8 mouse cellular contexts compared by ENCODE assay signal in genomic region chr11:54100045-54100691, GRCm38 (mm10). TPM values are rescaled to one million over a fixed set of nuclear protein-coding genes. Genes with fewer than 3 reads are reported as not detected.
DNase-seq lines count a peak whose midpoint lies in the region; ATAC-seq lines count a peak whose summit lies in the region.

P4ha2 (plus strand) TSS chr11:54100095.

- H3K9me3 ChIP-seq in lung, embryonic 15.5 days, result no peaks in the 10 kb centered on the region
- H3K9me3 ChIP-seq in embryonic facial prominence, embryonic 11.5 days (replicated peaks; ENCODE audit: control insufficient read depth, low read length), result no peaks in the 10 kb centered on the region
- H3K9me3 ChIP-seq in heart, embryonic 14.5 days (ENCODE audit: control insufficient read depth, low read length), result no peaks in the 10 kb centered on the region
- no peaks in the 10 kb centered on the region for H3K9me3 ChIP-seq in neural tube, embryonic 15.5 days (replicated peaks)

- DNase-seq in lung, postnatal 36 days, result no peak
- DNase-seq in embryonic facial prominence, embryonic 11.5 days (ENCODE audit: low spot score), result peak; percentile 9
- DNase-seq in left cerebral cortex, postnatal 4 days, result no peak
- no peak for DNase-seq in thymus, postnatal 0 days (ENCODE audit: low spot score)
- DNase-seq in thymus, postnatal 25 days, result no peak

- ATAC-seq in lung, embryonic 15.5 days (ENCODE audit: borderline replicate concordance, extremely low read depth, low FRiP score, low TSS enrichment), result 0 out of 2 replicates have a peak, but pooled peaks have one; percentile 3
- ATAC-seq in embryonic facial prominence, embryonic 11.5 days (replicated peaks; ENCODE audit: insufficient number of reproducible peaks, low FRiP score, low TSS enrichment, low read depth), result peak; percentile 13; the same call in 1 of the 2 replicates
- no peak for ATAC-seq in heart, embryonic 14.5 days (ENCODE audit: insufficient number of reproducible peaks, insufficient read depth, low FRiP score, low read depth)
- peak; percentile 27; the same call in 1 of the 2 replicates for ATAC-seq in neural tube, embryonic 15.5 days (ENCODE audit: low FRiP score)

- H3K4me3 ChIP-seq in lung, embryonic 15.5 days, result peak within 1 kb of the TSS; percentile 56
- H3K4me3 ChIP-seq in embryonic facial prominence, embryonic 11.5 days (ENCODE audit: low read depth, low read length), result peak within 1 kb of the TSS; percentile 65
- peak within 1 kb of the TSS; percentile 79 to 88 for H3K4me3 ChIP-seq in heart, embryonic 14.5 days (ENCODE audit: control insufficient read depth in 1 of 2, insufficient read depth in 1 of 2, low read depth in 1 of 2, low read length in 2 of 2)
- H3K4me3 ChIP-seq in neural tube, embryonic 15.5 days (replicated peaks), result peak within 1 kb of the TSS; percentile 53

- peak within 1 kb of the TSS; percentile 86 for H3K4me2 ChIP-seq in lung, embryonic 15.5 days
- peak within 1 kb of the TSS; percentile 98 for H3K4me2 ChIP-seq in embryonic facial prominence, embryonic 11.5 days (ENCODE audit: low read depth, low read length)
- H3K4me2 ChIP-seq in heart, embryonic 14.5 days (ENCODE audit: low read length), result peak within 1 kb of the TSS; percentile 99
- H3K4me2 ChIP-seq in neural tube, embryonic 15.5 days, result peak within 1 kb of the TSS; percentile 99

- H3K27me3 ChIP-seq in lung, embryonic 15.5 days, result peaks cover 11% of the 10 kb centered on the region; the same call in 1 of the 2 replicates
- no peaks in the 10 kb centered on the region for H3K27me3 ChIP-seq in embryonic facial prominence, embryonic 11.5 days (ENCODE audit: control insufficient read depth, insufficient read depth, low read length)
- no peaks in the 10 kb centered on the region; the same call in 1 of the 2 replicates for H3K27me3 ChIP-seq in heart, embryonic 14.5 days (ENCODE audit: control insufficient read depth, insufficient read depth, low read length)
- no peaks in the 10 kb centered on the region for H3K27me3 ChIP-seq in neural tube, embryonic 15.5 days (replicated peaks)

- H3K9ac ChIP-seq in lung, embryonic 15.5 days, result peak within 1 kb of the TSS; percentile 52
- peak within 1 kb of the TSS; percentile 71 for H3K9ac ChIP-seq in embryonic facial prominence, embryonic 11.5 days (replicated peaks; ENCODE audit: low read length)
- peak within 1 kb of the TSS; percentile 87 for H3K9ac ChIP-seq in heart, embryonic 14.5 days (ENCODE audit: low read length)
- H3K9ac ChIP-seq in neural tube, embryonic 15.5 days (replicated peaks), result peak within 1 kb of the TSS; percentile 65

- intact Hi-C loops in left cerebral cortex, postnatal 4 days (cut with DNase I), result no loop called here

- peaks cover 9% of the 10 kb centered on the region for H3K4me1 ChIP-seq in lung, embryonic 15.5 days
- H3K4me1 ChIP-seq in embryonic facial prominence, embryonic 11.5 days (ENCODE audit: control insufficient read depth, insufficient read depth, low read length), result no peaks in the 10 kb centered on the region
- H3K4me1 ChIP-seq in heart, embryonic 14.5 days (ENCODE audit: control insufficient read depth in 2 of 2, insufficient read depth in 2 of 2, low read length in 2 of 2), result peaks cover 30 to 35% of the 10 kb centered on the region in 2 experiments
- H3K4me1 ChIP-seq in neural tube, embryonic 15.5 days, result peaks cover 21% of the 10 kb centered on the region

- WGBS in lung, embryonic 15.5 days, result 55% methylated on average over 10 of the region's 10 CpGs
- 55% methylated on average over 10 of the region's 10 CpGs for WGBS in embryonic facial prominence, embryonic 11.5 days
- WGBS in heart, embryonic 14.5 days, result 56% methylated on average over 10 of the region's 10 CpGs
- WGBS in neural tube, embryonic 15.5 days, result 42% methylated on average over 10 of the region's 10 CpGs

- no peak within 1 kb of the TSS for H3K27ac ChIP-seq in lung, embryonic 15.5 days
- H3K27ac ChIP-seq in embryonic facial prominence, embryonic 11.5 days (replicated peaks; ENCODE audit: low read depth, low read length), result no peak within 1 kb of the TSS
- H3K27ac ChIP-seq in heart, embryonic 14.5 days (replicated peaks in 1 of 2; ENCODE audit: control insufficient read depth in 1 of 2, insufficient read depth in 1 of 2, low read depth in 2 of 2, low read length in 2 of 2), result no peak within 1 kb of the TSS
- H3K27ac ChIP-seq in neural tube, embryonic 15.5 days (replicated peaks), result no peak within 1 kb of the TSS

- no peaks in the 10 kb centered on the region for H3K36me3 ChIP-seq in lung, embryonic 15.5 days
- H3K36me3 ChIP-seq in embryonic facial prominence, embryonic 11.5 days (replicated peaks; ENCODE audit: control insufficient read depth, insufficient read depth, low read depth, low read length), result no peaks in the 10 kb centered on the region
- no peaks in the 10 kb centered on the region for H3K36me3 ChIP-seq in heart, embryonic 14.5 days (ENCODE audit: control insufficient read depth, insufficient read depth, low read length)
- H3K36me3 ChIP-seq in neural tube, embryonic 15.5 days, result no peaks in the 10 kb centered on the region

RNA-seq across cellular contexts. Expression of gene P4ha2, which starts in this region (rescaled TPM):
- polyA plus RNA-seq in lung, embryonic 15.5 days (2015; fragmentation: Nextera tagmentation; extraction: Ambion mirVana), result 37.7 and 38.4 TPM in 2 replicates
- 41.5 and 42.8 TPM in 2 replicates for polyA plus RNA-seq in embryonic facial prominence, embryonic 11.5 days (2014; fragmentation: Nextera tagmentation; extraction: Ambion mirVana)
- polyA plus RNA-seq in heart, embryonic 14.5 days (2014; fragmentation: Nextera tagmentation; extraction: Ambion mirVana), result 40.3 and 40.6 TPM in 2 replicates
- 10 to 100 TPM; 14.4 to 15.7 TPM for total RNA-seq in left cerebral cortex, postnatal 4 days (2021)
- polyA plus RNA-seq in neural tube, embryonic 15.5 days (2015; fragmentation: Nextera tagmentation; extraction: Ambion mirVana), result 16.7 and 18.5 TPM in 2 replicates
- 5.1 TPM in 2 replicates for polyA plus RNA-seq in thymus, postnatal 0 days (2015; fragmentation: Nextera tagmentation; extraction: Ambion mirVana)
